Mouse (Mus musculus): ENCODE data around the gene Kalrn. TPM values are rescaled to one million over a fixed set of nuclear protein-coding genes. Genes with fewer than 3 reads are reported as not detected.
A peak's percentile ranks its signal among the peaks of the same experiment; 100 is the strongest.

The Kalrn gene
- polyA plus RNA-seq, 1 experiment from 2014 or later: 22.1 TPM

GRCm38 (mm10) chr16:34471441-34471840 lies 101.9 kb downstream of the Kalrn start:
- Histone ChIP-seq H3K9me3 (ENCODE audit: control insufficient read depth, low read depth, low read length) (no peaks in the 10 kb centered on the region), H3K36me3 (ENCODE audit: control insufficient read depth, insufficient read depth, low read length) (no peaks in the 10 kb centered on the region), H3K4me2 (replicated peaks; ENCODE audit: low read depth, low read length) (no peak overlapping the region), H3K4me3 (ENCODE audit: low read depth, low read length) (no peak overlapping the region), H3K9ac (replicated peaks; ENCODE audit: low read depth, low read length) (no peak overlapping the region), H3K4me1 (ENCODE audit: control insufficient read depth, insufficient read depth, low read length) (peaks cover 40% of the 10 kb centered on the region), H3K27me3 (ENCODE audit: control insufficient read depth, insufficient read depth, low read length) (no peaks in the 10 kb centered on the region), H3K27ac (ENCODE audit: low read length) (no peak overlapping the region)
- 72% methylated on average over 4 of the region's 4 CpGs for WGBS
- ATAC-seq (ENCODE audit: insufficient number of reproducible peaks, insufficient read depth, low FRiP score, low read depth): no peak

DNA sequence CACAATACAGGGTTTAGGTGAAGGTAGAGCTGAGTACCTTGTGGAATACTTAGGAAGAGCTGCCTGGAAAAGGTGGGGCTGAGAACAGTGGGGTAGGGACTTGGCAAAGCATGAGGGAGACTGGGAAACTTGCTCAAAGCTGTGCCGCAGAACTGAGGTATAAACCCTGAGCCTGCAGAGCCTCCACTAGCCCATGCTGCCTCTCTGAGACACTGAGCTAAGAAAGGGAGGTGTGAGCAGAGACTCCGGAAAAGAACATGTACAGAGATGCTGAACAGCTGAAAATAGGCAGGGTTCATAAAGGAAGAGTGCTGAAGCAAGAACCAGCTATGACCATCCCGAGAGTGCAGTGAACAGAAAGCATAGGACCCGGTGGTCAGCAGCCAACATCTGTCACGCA lies 103.0 kb downstream of the Kalrn start:
- no peak overlapping the region for H3K27ac ChIP-seq (ENCODE audit: low read length)
- ATAC-seq (ENCODE audit: insufficient number of reproducible peaks, insufficient read depth, low FRiP score, low read depth): no peak
- 64% methylated on average over 5 of the region's 5 CpGs for WGBS

DNA sequence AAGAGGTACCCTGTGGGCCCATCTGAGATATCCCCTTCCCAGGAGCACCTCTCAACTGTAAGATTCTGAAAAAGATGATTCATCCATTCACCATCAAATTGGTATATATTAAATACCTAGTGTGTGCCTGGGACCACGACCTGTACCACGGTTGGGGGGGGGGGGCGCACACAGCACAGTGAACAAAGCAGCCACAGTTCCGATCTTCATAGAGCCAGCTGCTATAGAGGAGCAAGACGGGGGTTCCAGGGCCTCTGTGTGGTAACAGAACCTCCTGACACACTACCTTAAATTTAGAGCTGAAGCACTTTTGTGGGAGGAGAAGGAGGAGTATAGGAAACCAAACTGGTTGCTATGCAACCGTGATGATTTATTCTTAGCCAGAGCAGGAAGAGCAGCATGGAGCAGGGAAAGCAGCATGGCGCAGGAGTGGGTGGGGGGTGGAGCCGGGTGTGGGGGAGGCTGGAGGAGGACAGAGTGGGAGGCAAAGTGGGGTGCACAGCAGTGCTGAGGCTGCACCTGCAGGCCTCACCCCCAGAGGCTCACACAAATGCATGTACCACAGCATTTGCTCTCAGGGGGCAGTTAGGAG lies 104.0 kb downstream of the Kalrn start:
- Histone ChIP-seq H3K9ac (replicated peaks; ENCODE audit: low read depth, low read length) (no peak overlapping the region), H3K27ac (ENCODE audit: low read length) (no peak overlapping the region), H3K4me2 (replicated peaks; ENCODE audit: low read depth, low read length) (no peak overlapping the region), H3K4me3 (ENCODE audit: low read depth, low read length) (no peak overlapping the region), H3K36me3 (ENCODE audit: control insufficient read depth, insufficient read depth, low read length) (no peaks in the 10 kb centered on the region), H3K9me3 (ENCODE audit: control insufficient read depth, low read depth, low read length) (no peaks in the 10 kb centered on the region), H3K4me1 (ENCODE audit: control insufficient read depth, insufficient read depth, low read length) (peaks cover 36% of the 10 kb centered on the region), H3K27me3 (ENCODE audit: control insufficient read depth, insufficient read depth, low read length) (no peaks in the 10 kb centered on the region)
- WGBS: 43% methylated on average over 8 of the region's 8 CpGs
- ATAC-seq (ENCODE audit: insufficient number of reproducible peaks, insufficient read depth, low FRiP score, low read depth): peak; percentile 70; the same call in 1 of the 2 replicates

More for the DNA sequence above, 103.0 kb downstream of the Kalrn start:
- H3K4me2 ChIP-seq (replicated peaks; ENCODE audit: low read depth, low read length): no peak overlapping the region
- no peaks in the 10 kb centered on the region for H3K36me3 ChIP-seq (ENCODE audit: control insufficient read depth, insufficient read depth, low read length)
- H3K27me3 ChIP-seq (ENCODE audit: control insufficient read depth, insufficient read depth, low read length): no peaks in the 10 kb centered on the region
- H3K4me1 ChIP-seq (ENCODE audit: control insufficient read depth, insufficient read depth, low read length): peaks cover 40% of the 10 kb centered on the region
- no peaks in the 10 kb centered on the region for H3K9me3 ChIP-seq (ENCODE audit: control insufficient read depth, low read depth, low read length)
- H3K4me3 ChIP-seq (ENCODE audit: low read depth, low read length): no peak overlapping the region
- no peak overlapping the region for H3K9ac ChIP-seq (replicated peaks; ENCODE audit: low read depth, low read length)

DNA sequence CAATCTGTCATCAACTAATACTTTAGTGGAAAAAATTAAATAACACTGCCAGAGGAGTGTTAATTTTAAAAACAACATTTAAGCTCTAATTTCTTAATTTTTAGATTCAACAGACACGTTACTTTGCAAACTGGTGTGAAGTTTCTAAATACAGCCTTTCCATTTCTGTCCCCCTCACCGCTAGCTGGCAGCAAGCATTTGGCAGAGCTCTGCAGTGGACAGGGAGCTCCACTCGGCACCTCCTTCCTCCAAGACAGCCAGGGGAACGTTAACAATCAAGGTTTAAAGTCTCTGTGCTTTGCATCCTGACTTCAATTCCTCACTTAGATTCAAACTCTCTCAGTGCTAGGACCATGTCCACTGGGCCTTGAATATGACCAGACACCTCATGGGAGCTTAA lies 106.7 kb downstream of the Kalrn start:
- Histone ChIP-seq H3K9ac (replicated peaks; ENCODE audit: low read depth, low read length) (no peak overlapping the region), H3K27ac (ENCODE audit: low read length) (no peak overlapping the region), H3K9me3 (ENCODE audit: control insufficient read depth, low read depth, low read length) (no peaks in the 10 kb centered on the region), H3K27me3 (ENCODE audit: control insufficient read depth, insufficient read depth, low read length) (no peaks in the 10 kb centered on the region), H3K4me3 (ENCODE audit: low read depth, low read length) (no peak overlapping the region), H3K36me3 (ENCODE audit: control insufficient read depth, insufficient read depth, low read length) (no peaks in the 10 kb centered on the region), H3K4me1 (ENCODE audit: control insufficient read depth, insufficient read depth, low read length) (peaks cover 36% of the 10 kb centered on the region), H3K4me2 (replicated peaks; ENCODE audit: low read depth, low read length) (no peak overlapping the region)
- WGBS: 32% methylated on average over 4 of the region's 4 CpGs
- no peak for ATAC-seq (ENCODE audit: insufficient number of reproducible peaks, insufficient read depth, low FRiP score, low read depth)

DNA sequence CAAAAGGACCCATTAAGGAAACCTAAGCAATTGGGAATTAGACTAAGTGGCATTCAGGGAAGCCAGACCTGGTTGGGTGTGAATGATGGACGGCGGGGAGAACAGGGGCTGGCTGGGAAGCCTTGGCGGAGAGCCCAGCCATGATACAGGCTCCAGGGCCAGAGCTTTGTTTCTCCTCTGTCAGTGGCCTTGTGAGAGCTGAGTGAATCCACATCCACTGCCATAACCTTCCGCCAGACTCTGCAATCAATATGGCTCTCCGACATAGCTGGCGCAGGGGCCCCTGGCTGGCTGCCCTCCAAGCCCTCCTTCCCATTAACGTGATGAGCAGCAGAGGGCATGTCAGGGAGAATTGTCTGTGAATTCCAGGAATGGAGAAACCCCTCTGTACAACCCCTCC lies 117.0 kb downstream of the Kalrn start:
- WGBS: 17% methylated on average over 7 of the region's 7 CpGs
- peak overlapping the region; percentile 44; the same call in 1 of the 2 replicates for H3K27ac ChIP-seq (ENCODE audit: low read length)
- H3K4me2 ChIP-seq (replicated peaks; ENCODE audit: low read depth, low read length): no peak overlapping the region

GRCm38 (mm10) chr16:34445666-34446065 lies 127.7 kb downstream of the Kalrn start:
- 48% methylated on average over 7 of the region's 7 CpGs for WGBS
- H3K9me3 ChIP-seq (ENCODE audit: control insufficient read depth, low read depth, low read length): no peaks in the 10 kb centered on the region
- no peak overlapping the region for H3K27ac ChIP-seq (ENCODE audit: low read length)
- peaks cover 26% of the 10 kb centered on the region for H3K4me1 ChIP-seq (ENCODE audit: control insufficient read depth, insufficient read depth, low read length)
- no peak overlapping the region for H3K4me2 ChIP-seq (replicated peaks; ENCODE audit: low read depth, low read length)
- no peak for ATAC-seq (ENCODE audit: insufficient number of reproducible peaks, insufficient read depth, low FRiP score, low read depth)
- no peak overlapping the region for H3K9ac ChIP-seq (replicated peaks; ENCODE audit: low read depth, low read length)
- no peaks in the 10 kb centered on the region for H3K27me3 ChIP-seq (ENCODE audit: control insufficient read depth, insufficient read depth, low read length)
- no peak overlapping the region for H3K4me3 ChIP-seq (ENCODE audit: low read depth, low read length)
- no peaks in the 10 kb centered on the region for H3K36me3 ChIP-seq (ENCODE audit: control insufficient read depth, insufficient read depth, low read length)

More for the DNA sequence above, 117.0 kb downstream of the Kalrn start:
- Histone ChIP-seq H3K9me3 (ENCODE audit: control insufficient read depth, low read depth, low read length) (no peaks in the 10 kb centered on the region; the same call in 1 of the 2 replicates), H3K4me3 (ENCODE audit: low read depth, low read length) (no peak overlapping the region), H3K4me1 (ENCODE audit: control insufficient read depth, insufficient read depth, low read length) (peaks cover 20% of the 10 kb centered on the region), H3K27me3 (ENCODE audit: control insufficient read depth, insufficient read depth, low read length) (no peaks in the 10 kb centered on the region), H3K9ac (replicated peaks; ENCODE audit: low read depth, low read length) (no peak overlapping the region), H3K36me3 (ENCODE audit: control insufficient read depth, insufficient read depth, low read length) (no peaks in the 10 kb centered on the region)
- ATAC-seq (ENCODE audit: insufficient number of reproducible peaks, insufficient read depth, low FRiP score, low read depth): peak; percentile 88; the same call in 1 of the 2 replicates

- H3K9ac ChIP-seq (replicated peaks; ENCODE audit: low read depth, low read length): no peak overlapping the region
- no peak overlapping the region for H3K4me2 ChIP-seq (replicated peaks; ENCODE audit: low read depth, low read length)
- peaks cover 37% of the 10 kb centered on the region for H3K4me1 ChIP-seq (ENCODE audit: control insufficient read depth, insufficient read depth, low read length)
- no peaks in the 10 kb centered on the region for H3K36me3 ChIP-seq (ENCODE audit: control insufficient read depth, insufficient read depth, low read length)
- H3K27me3 ChIP-seq (ENCODE audit: control insufficient read depth, insufficient read depth, low read length): no peaks in the 10 kb centered on the region
- ATAC-seq (ENCODE audit: insufficient number of reproducible peaks, insufficient read depth, low FRiP score, low read depth): no peak
- no peak overlapping the region for H3K4me3 ChIP-seq (ENCODE audit: low read depth, low read length)
- H3K9me3 ChIP-seq (ENCODE audit: control insufficient read depth, low read depth, low read length): no peaks in the 10 kb centered on the region
- WGBS: 35% methylated on average over 2 of the region's 2 CpGs
- peak overlapping the region; percentile 88 for H3K27ac ChIP-seq (ENCODE audit: low read length)
These were observed 131.6 kb downstream of the Kalrn start for GRCm38 (mm10) chr16:34441704-34442103.

- peak; percentile 93 for ATAC-seq (ENCODE audit: insufficient number of reproducible peaks, insufficient read depth, low FRiP score, low read depth)
- H3K4me1 ChIP-seq (ENCODE audit: control insufficient read depth, insufficient read depth, low read length): peaks cover 35% of the 10 kb centered on the region
- H3K4me3 ChIP-seq (ENCODE audit: low read depth, low read length): no peak overlapping the region
- H3K9me3 ChIP-seq (ENCODE audit: control insufficient read depth, low read depth, low read length): no peaks in the 10 kb centered on the region
- peak overlapping the region; percentile 88 for H3K27ac ChIP-seq (ENCODE audit: low read length)
- H3K27me3 ChIP-seq (ENCODE audit: control insufficient read depth, insufficient read depth, low read length): no peaks in the 10 kb centered on the region
- WGBS: 19% methylated on average over 4 of the region's 4 CpGs
- H3K4me2 ChIP-seq (replicated peaks; ENCODE audit: low read depth, low read length): no peak overlapping the region
- no peak overlapping the region for H3K9ac ChIP-seq (replicated peaks; ENCODE audit: low read depth, low read length)
- no peaks in the 10 kb centered on the region for H3K36me3 ChIP-seq (ENCODE audit: control insufficient read depth, insufficient read depth, low read length)
These were observed 132.3 kb downstream of the Kalrn start for GRCm38 (mm10) chr16:34440994-34441414.
